Mouse (Mus musculus): ENCODE results near the gene Mvb12a.
A peak's percentile ranks its signal among the peaks of the same experiment; 100 is the strongest.

Mvb12a gene

GRCm38 (mm10) chr8:71563992-71564391 lies 21.3 kb downstream of the Mvb12a start:
- no peak for DNase-seq (ENCODE audit: low read depth)

GRCm38 (mm10) chr8:71566501-71566900 lies 23.8 kb downstream of the Mvb12a start, which contains the start of gene Nxnl1:
Gene Nxnl1, minus strand, starts transcription at chr8:71566601.
- DNase-seq (ENCODE audit: low read depth), result no peak

GRCm38 (mm10) chr8:71567587-71567986 lies 24.9 kb downstream of the Mvb12a start:
- DNase-seq (ENCODE audit: low read depth), result no peak

- DNase-seq (ENCODE audit: low read depth), result no peak
These were observed 25.7 kb downstream of the Mvb12a start, which contains the start of gene Slc27a1 for GRCm38 (mm10) chr8:71568387-71568937. Gene Slc27a1, plus strand, starts transcription at chr8:71568882.

- peak; percentile 34 for DNase-seq (ENCODE audit: low read depth)
These were observed 26.2 kb downstream of the Mvb12a start for GRCm38 (mm10) chr8:71568941-71569340.

- DNase-seq (ENCODE audit: low read depth), result peak; percentile 76
These were observed 26.9 kb downstream of the Mvb12a start for GRCm38 (mm10) chr8:71569366-71570290.

- peak; percentile 97 for DNase-seq (ENCODE audit: low read depth)
These were observed 27.7 kb downstream of the Mvb12a start for GRCm38 (mm10) chr8:71570291-71570954.

- DNase-seq (ENCODE audit: low read depth), result no peak
These were observed 29.4 kb downstream of the Mvb12a start for GRCm38 (mm10) chr8:71572077-71572476.

- DNase-seq (ENCODE audit: low read depth), result no peak
These were observed 30.3 kb downstream of the Mvb12a start for GRCm38 (mm10) chr8:71572847-71573633.

- DNase-seq (ENCODE audit: low read depth), result no peak
These were observed 31.7 kb downstream of the Mvb12a start for GRCm38 (mm10) chr8:71574426-71574825.

- no peak for DNase-seq (ENCODE audit: low read depth)
These were observed 32.3 kb downstream of the Mvb12a start for GRCm38 (mm10) chr8:71575020-71575419.

- DNase-seq (ENCODE audit: low read depth), result no peak
These were observed 35.2 kb downstream of the Mvb12a start for GRCm38 (mm10) chr8:71577856-71578387.

GRCm38 (mm10) chr8:71579009-71579408 lies 36.3 kb downstream of the Mvb12a start:
- no peak for DNase-seq (ENCODE audit: low read depth)

- DNase-seq (ENCODE audit: low read depth), result no peak
These were observed 36.8 kb downstream of the Mvb12a start for GRCm38 (mm10) chr8:71579476-71579875.

GRCm38 (mm10) chr8:71580201-71580600 lies 37.5 kb downstream of the Mvb12a start:
- DNase-seq (ENCODE audit: low read depth), result no peak

GRCm38 (mm10) chr8:71586891-71587290 lies 44.2 kb downstream of the Mvb12a start:
- DNase-seq (ENCODE audit: low read depth), result peak; percentile 61

- no peak for DNase-seq (ENCODE audit: low read depth)
These were observed 46.0 kb downstream of the Mvb12a start for GRCm38 (mm10) chr8:71588762-71589161.

- DNase-seq (ENCODE audit: low read depth), result no peak
These were observed 48.3 kb downstream of the Mvb12a start for GRCm38 (mm10) chr8:71591017-71591416.

- DNase-seq (ENCODE audit: low read depth), result peak; percentile 93
These were observed 49.0 kb downstream of the Mvb12a start, which contains the start of gene Pgls for GRCm38 (mm10) chr8:71591471-71592373. Gene Pgls, plus strand, starts transcription at chr8:71592176.

- no peak for DNase-seq (ENCODE audit: low read depth)
These were observed 49.9 kb downstream of the Mvb12a start for GRCm38 (mm10) chr8:71592374-71593170.
